Mouse (Mus musculus) forebrain, embryonic 11.5 days (tissue): Measurements from ENCODE around the gene Hemk1. TPM values are rescaled to one million over a fixed set of nuclear protein-coding genes. Genes with fewer than 3 reads are reported as not detected.

ENCODE experiments used
- ATAC-seq: fragments of 200-750 bp; cut with Nextera tagmentation; replicated peaks from 2 replicates; pipeline ENCODE4 v1.8.0; 2017; ENCODE audit warnings: moderate TSS enrichment; ENCODE audit not compliant: low FRiP score
- DNase-seq: peaks from one replicate; pipeline ENCODE4 v3.0.0-alpha.2; 2017; ENCODE audit warnings: low spot score
- H3K27ac ChIP-seq: fragments of 300-500 bp; sonication (generic); 2 replicates; pipeline ENCODE4 v1.5.1; 2014; ENCODE audit warnings: low read depth, low read length
- H3K27me3 ChIP-seq: fragments of 300-500 bp; sonication (generic); 2 replicates; pipeline ENCODE4 v1.6.1; 2014; ENCODE audit warnings: mild to moderate bottlenecking, low read length, mixed read lengths; ENCODE audit not compliant: control insufficient read depth, insufficient read depth
- H3K36me3 ChIP-seq: fragments of 300-500 bp; sonication (generic); 2 replicates; pipeline ENCODE4 v1.6.1; 2014; ENCODE audit warnings: mild to moderate bottlenecking, low read length, moderate library complexity, mixed read lengths; ENCODE audit not compliant: control insufficient read depth, insufficient read depth
- H3K4me1 ChIP-seq: fragments of 300-500 bp; sonication (generic); replicated peaks from 2 replicates; pipeline ENCODE4 v1.6.1; 2014; ENCODE audit warnings: low read length, mixed read lengths; ENCODE audit not compliant: control insufficient read depth, insufficient read depth
- H3K4me2 ChIP-seq: fragments of 300-500 bp; sonication (generic); 2 replicates; pipeline ENCODE4 v1.6.1; 2014; ENCODE audit warnings: low read depth, mild to moderate bottlenecking, low read length, moderate library complexity, mixed read lengths; ENCODE audit not compliant: severe bottlenecking
- H3K4me3 ChIP-seq: fragments of 300-500 bp; sonication (generic); 2 replicates; pipeline ENCODE4 v1.5.1; 2014; ENCODE audit warnings: low read depth, low read length
- H3K9ac ChIP-seq: fragments of 300-500 bp; sonication (generic); 2 replicates; pipeline ENCODE4 v1.6.1; 2014; ENCODE audit warnings: low read length
- H3K9me3 ChIP-seq: fragments of 300-500 bp; sonication (generic); 2 replicates; pipeline ENCODE4 v1.6.1; 2016; ENCODE audit warnings: low read length, mixed read lengths; ENCODE audit not compliant: control insufficient read depth
- WGBS: fragments of 180-500 bp; shearing (Covaris S2); extraction: QIAGEN DNeasy Blood & Tissue Kit; methylation state at CpG from one replicate; pipeline ENCODE4 v1.1.7; 2014; 5-methylcytosine and 5-hydroxymethylcytosine counted together
- polyA plus RNA-seq: library from polyadenylated mRNA; unstranded; fragments of >200 nt; fragmentation: Nextera tagmentation; extraction: Ambion mirVana; gene quantifications from 2 replicates; pipeline ENCODE4 v1.2.1, GENCODE M21; 2014

Gene Hemk1
- polyA plus RNA-seq, 1 experiment from 2014 or later = 11.2 TPM

GRCm38 (mm10) chr9:107340267-107340859, 2.2 kb upstream of the Hemk1 start, which contains the start of gene 6430571L13Rik:
Gene 6430571L13Rik (plus strand): TSS chr9:107340602.
- Histone ChIP-seq H3K4me1 (no peaks in the 10 kb centered on the region; the same call in 1 of the 2 replicates), H3K9ac (peak within 1 kb of the TSS; percentile 71), H3K27me3 (no peaks in the 10 kb centered on the region; the same call in 1 of the 2 replicates), H3K36me3 (no peaks in the 10 kb centered on the region), H3K27ac (no peak within 1 kb of the TSS), H3K4me2 (peak within 1 kb of the TSS; percentile 90), H3K4me3 (peak within 1 kb of the TSS; percentile 61), H3K9me3 (no peaks in the 10 kb centered on the region)
- DNase-seq = peak; percentile 95
- ATAC-seq = peak; percentile 96
- WGBS = under 1% methylated on average over 34 of the region's 34 CpGs

- Histone ChIP-seq H3K36me3 (no peaks in the 10 kb centered on the region), H3K9me3 (no peaks in the 10 kb centered on the region), H3K27me3 (no peaks in the 10 kb centered on the region), H3K9ac (no peak overlapping the region), H3K27ac (no peak overlapping the region), H3K4me1 (no peaks in the 10 kb centered on the region; the same call in 1 of the 2 replicates), H3K4me3 (no peak overlapping the region), H3K4me2 (no peak overlapping the region)
- DNase-seq = no peak
- ATAC-seq = no peak
- 92% methylated on average over 6 of the region's 6 CpGs for WGBS
These were observed 1.8 kb downstream of the Hemk1 start for GRCm38 (mm10) chr9:107336386-107336785.

GRCm38 (mm10) chr9:107335909-107336308, 2.2 kb downstream of the Hemk1 start:
- Histone ChIP-seq H3K9ac (no peak overlapping the region), H3K9me3 (no peaks in the 10 kb centered on the region), H3K4me2 (no peak overlapping the region), H3K27ac (no peak overlapping the region), H3K4me3 (no peak overlapping the region), H3K4me1 (no peaks in the 10 kb centered on the region; the same call in 1 of the 2 replicates), H3K27me3 (no peaks in the 10 kb centered on the region), H3K36me3 (no peaks in the 10 kb centered on the region)
- WGBS = 13% methylated on average over 5 of the region's 5 CpGs
- ATAC-seq (no peak), DNase-seq (peak; percentile 82)

GRCm38 (mm10) chr9:107335046-107335445, 3.1 kb downstream of the Hemk1 start:
- no peak overlapping the region for H3K27ac ChIP-seq
- H3K36me3 ChIP-seq = no peaks in the 10 kb centered on the region
- H3K9ac ChIP-seq = no peak overlapping the region
- H3K27me3 ChIP-seq = no peaks in the 10 kb centered on the region
- no peaks in the 10 kb centered on the region; the same call in 1 of the 2 replicates for H3K4me1 ChIP-seq
- no peak overlapping the region for H3K4me3 ChIP-seq
- WGBS = 92% methylated on average over 5 of the region's 5 CpGs
- no peaks in the 10 kb centered on the region for H3K9me3 ChIP-seq
- no peak overlapping the region for H3K4me2 ChIP-seq
- ATAC-seq = no peak
- no peak for DNase-seq

- no peak for ATAC-seq
- 87% methylated on average over 6 of the region's 6 CpGs for WGBS
- no peaks in the 10 kb centered on the region for H3K27me3 ChIP-seq
- no peak for DNase-seq
- no peaks in the 10 kb centered on the region for H3K36me3 ChIP-seq
- no peak overlapping the region for H3K27ac ChIP-seq
- H3K9ac ChIP-seq = no peak overlapping the region
- no peak overlapping the region for H3K4me2 ChIP-seq
- H3K4me1 ChIP-seq = no peaks in the 10 kb centered on the region; the same call in 1 of the 2 replicates
- no peaks in the 10 kb centered on the region for H3K9me3 ChIP-seq
- no peak overlapping the region for H3K4me3 ChIP-seq
These were observed 3.8 kb downstream of the Hemk1 start for GRCm38 (mm10) chr9:107334356-107334755.

GRCm38 (mm10) chr9:107333686-107334085, 4.5 kb downstream of the Hemk1 start:
- WGBS = 81% methylated on average over 2 of the region's 2 CpGs

GRCm38 (mm10) chr9:107330791-107331190, 7.4 kb downstream of the Hemk1 start:
- no peak overlapping the region for H3K4me2 ChIP-seq
- no peaks in the 10 kb centered on the region for H3K36me3 ChIP-seq
- H3K9me3 ChIP-seq = no peaks in the 10 kb centered on the region
- ATAC-seq (no peak), DNase-seq (no peak)
- no peak overlapping the region for H3K4me3 ChIP-seq
- WGBS = 84% methylated on average over 6 of the region's 6 CpGs
- H3K27ac ChIP-seq = no peak overlapping the region
- no peak overlapping the region for H3K9ac ChIP-seq
- H3K4me1 ChIP-seq = no peaks in the 10 kb centered on the region
- no peaks in the 10 kb centered on the region for H3K27me3 ChIP-seq

More at GRCm38 (mm10) chr9:107333686-107334085, 4.5 kb downstream of the Hemk1 start:
- no peaks in the 10 kb centered on the region for H3K36me3 ChIP-seq
- H3K4me1 ChIP-seq = no peaks in the 10 kb centered on the region
- no peak overlapping the region for H3K4me3 ChIP-seq
- H3K27me3 ChIP-seq = no peaks in the 10 kb centered on the region
- ATAC-seq = no peak
- no peak overlapping the region for H3K27ac ChIP-seq
- H3K9ac ChIP-seq = no peak overlapping the region
- no peak for DNase-seq
- H3K4me2 ChIP-seq = no peak overlapping the region
- no peaks in the 10 kb centered on the region for H3K9me3 ChIP-seq

- ATAC-seq (no peak), DNase-seq (no peak)
- no peaks in the 10 kb centered on the region for H3K36me3 ChIP-seq
- no peaks in the 10 kb centered on the region for H3K9me3 ChIP-seq
- H3K4me2 ChIP-seq = no peak overlapping the region
- no peaks in the 10 kb centered on the region for H3K27me3 ChIP-seq
- H3K9ac ChIP-seq = no peak overlapping the region
- 92% methylated on average over 16 of the region's 16 CpGs for WGBS
- no peaks in the 10 kb centered on the region for H3K4me1 ChIP-seq
- H3K4me3 ChIP-seq = no peak overlapping the region
- H3K27ac ChIP-seq = no peak overlapping the region
These were observed 10.1 kb downstream of the Hemk1 start for GRCm38 (mm10) chr9:107327879-107328620.
